Mouse (Mus musculus): Measurements from ENCODE around the gene Rnf6.

Rnf6 gene

GRCm38 (mm10) chr5:146220879-146221714 is at the start of gene Rnf6:
Rnf6 (minus strand) TSS chr5:146221555.
- in situ Hi-C loops (cut with MboI; ENCODE audit: unreplicated experiment in 2 of 2): loop anchor here (25.0 kb wide), 4 partner anchors 841 to 1666 kb away; partner anchors contain the start of genes Slc46a3 (in 2 of the 2), Arpc1b (in 1 of the 2) and Zfp655 (in 1 of the 2)

GRCm38 (mm10) chr5:146270593-146270992 is 49.2 kb upstream of the Rnf6 start:
- in situ Hi-C loops (cut with MboI; ENCODE audit: unreplicated experiment in 2 of 2): no loop called here

- in situ Hi-C loops (cut with MboI; ENCODE audit: unreplicated experiment in 2 of 2): no loop called here
Observed at GRCm38 (mm10) chr5:146267776-146268175, 46.4 kb upstream of the Rnf6 start.

- in situ Hi-C loops (cut with MboI; ENCODE audit: unreplicated experiment in 2 of 2): no loop called here
Observed at GRCm38 (mm10) chr5:146265934-146266591, 44.7 kb upstream of the Rnf6 start.

GRCm38 (mm10) chr5:146260003-146260402 is 38.6 kb upstream of the Rnf6 start:
- in situ Hi-C loops (cut with MboI; ENCODE audit: unreplicated experiment in 2 of 2): no loop called here

GRCm38 (mm10) chr5:146253644-146254043 is 32.3 kb upstream of the Rnf6 start:
- in situ Hi-C loops (cut with MboI; ENCODE audit: unreplicated experiment in 2 of 2): no loop called here

GRCm38 (mm10) chr5:146251663-146252429 is 30.5 kb upstream of the Rnf6 start:
- in situ Hi-C loops (cut with MboI; ENCODE audit: unreplicated experiment in 2 of 2): no loop called here

- in situ Hi-C loops (cut with MboI; ENCODE audit: unreplicated experiment in 2 of 2): no loop called here
Observed at GRCm38 (mm10) chr5:146250369-146251075, 29.2 kb upstream of the Rnf6 start.

GRCm38 (mm10) chr5:146248746-146249145 is 27.4 kb upstream of the Rnf6 start:
- in situ Hi-C loops (cut with MboI; ENCODE audit: unreplicated experiment in 2 of 2): no loop called here

- in situ Hi-C loops (cut with MboI; ENCODE audit: unreplicated experiment in 2 of 2): no loop called here
Observed at GRCm38 (mm10) chr5:146247709-146248108, 26.4 kb upstream of the Rnf6 start.

GRCm38 (mm10) chr5:146246386-146246785 is 25.0 kb upstream of the Rnf6 start:
- in situ Hi-C loops (cut with MboI; ENCODE audit: unreplicated experiment in 2 of 2): no loop called here

- in situ Hi-C loops (cut with MboI; ENCODE audit: unreplicated experiment in 2 of 2): no loop called here
Observed at GRCm38 (mm10) chr5:146245646-146246370, 24.5 kb upstream of the Rnf6 start.

GRCm38 (mm10) chr5:146245193-146245592 is 23.8 kb upstream of the Rnf6 start:
- in situ Hi-C loops (cut with MboI; ENCODE audit: unreplicated experiment in 2 of 2): no loop called here

GRCm38 (mm10) chr5:146241202-146241601 is 19.8 kb upstream of the Rnf6 start:
- in situ Hi-C loops (cut with MboI; ENCODE audit: unreplicated experiment in 2 of 2): no loop called here

- in situ Hi-C loops (cut with MboI; ENCODE audit: unreplicated experiment in 2 of 2): no loop called here
Observed at GRCm38 (mm10) chr5:146240771-146241170, 19.4 kb upstream of the Rnf6 start.

- in situ Hi-C loops (cut with MboI; ENCODE audit: unreplicated experiment in 2 of 2): loop anchor here in 1 of 2 experiments (10.0 kb wide), 2 partner anchors 57 to 1273 kb away; partner anchors contain the start of gene Smurf1
Observed at GRCm38 (mm10) chr5:146238274-146238673, 16.9 kb upstream of the Rnf6 start.

GRCm38 (mm10) chr5:146234336-146234735 is 13.0 kb upstream of the Rnf6 start:
- in situ Hi-C loops (cut with MboI; ENCODE audit: unreplicated experiment in 2 of 2): loop anchor here in 1 of 2 experiments (10.0 kb wide), 2 partner anchors 60 to 1270 kb away; partner anchors contain the start of gene Smurf1

- in situ Hi-C loops (cut with MboI; ENCODE audit: unreplicated experiment in 2 of 2): loop anchor here in 1 of 2 experiments (10.0 kb wide), 2 partner anchors 62 to 1268 kb away; partner anchors contain the start of gene Smurf1
Observed at GRCm38 (mm10) chr5:146232816-146233215, 11.5 kb upstream of the Rnf6 start.

- in situ Hi-C loops (cut with MboI; ENCODE audit: unreplicated experiment in 2 of 2): loop anchor here in 1 of 2 experiments (10.0 kb wide), 2 partner anchors 63 to 1267 kb away; partner anchors contain the start of gene Smurf1
Observed at GRCm38 (mm10) chr5:146232056-146232675, 10.8 kb upstream of the Rnf6 start.

Measured in v-Abl transformed pro-B cells (cell line).